Mouse (Mus musculus) forebrain, embryonic 15.5 days (tissue): ENCODE results near the gene Wdr64. TPM values are rescaled to one million over a fixed set of nuclear protein-coding genes. Genes with fewer than 3 reads are reported as not detected.

Source experiments
- ATAC-seq: fragments of 200-750 bp; cut with Nextera tagmentation; replicated peaks from 2 replicates; pipeline ENCODE4 v1.8.0; 2017; ENCODE audit warnings: mild to moderate bottlenecking, moderate TSS enrichment, moderate library complexity
- H3K27ac ChIP-seq: fragments of 300-500 bp; sonication (generic); replicated peaks from 2 replicates; pipeline ENCODE4 v1.5.1; 2015; ENCODE audit warnings: mild to moderate bottlenecking, inconsistent platforms
- H3K27me3 ChIP-seq: fragments of 300-500 bp; sonication (generic); 2 replicates; pipeline ENCODE4 v1.6.1; 2015; ENCODE audit warnings: inconsistent platforms
- H3K36me3 ChIP-seq: fragments of 300-500 bp; sonication (generic); 2 replicates; pipeline ENCODE4 v1.6.1; 2015; ENCODE audit warnings: mild to moderate bottlenecking, inconsistent platforms
- H3K4me1 ChIP-seq: fragments of 300-500 bp; sonication (generic); 2 replicates; pipeline ENCODE4 v1.6.1; 2015; ENCODE audit warnings: inconsistent platforms
- H3K4me2 ChIP-seq: fragments of 300-500 bp; sonication (generic); replicated peaks from 2 replicates; pipeline ENCODE4 v1.6.1; 2015; ENCODE audit warnings: mild to moderate bottlenecking, inconsistent platforms
- H3K4me3 ChIP-seq: fragments of 300-500 bp; sonication (generic); 2 replicates; pipeline ENCODE4 v1.5.1; 2015; ENCODE audit warnings: mild to moderate bottlenecking, inconsistent platforms
- H3K9ac ChIP-seq: fragments of 300-500 bp; sonication (generic); replicated peaks from 2 replicates; pipeline ENCODE4 v1.6.1; 2015; ENCODE audit warnings: mild to moderate bottlenecking, inconsistent platforms
- H3K9me3 ChIP-seq: fragments of 300-500 bp; sonication (generic); 2 replicates; pipeline ENCODE4 v1.6.1; 2016; ENCODE audit warnings: inconsistent platforms
- whole genome bisulfite sequencing: fragments of 180-500 bp; shearing (Covaris S2); methylation state at CpG from one replicate; pipeline ENCODE4 v1.1.7; 2015; ENCODE audit warnings: mixed read lengths; 5-methylcytosine and 5-hydroxymethylcytosine counted together
- polyA plus RNA-seq: library from polyadenylated mRNA; unstranded; fragments of >200 nt; fragmentation: Nextera tagmentation; extraction: Ambion mirVana; gene quantifications from 2 replicates; pipeline ENCODE4 v1.2.1, GENCODE M21; 2015

Gene Wdr64
- polyA plus RNA-seq, 1 experiment from 2014 or later: not detected

DNA sequence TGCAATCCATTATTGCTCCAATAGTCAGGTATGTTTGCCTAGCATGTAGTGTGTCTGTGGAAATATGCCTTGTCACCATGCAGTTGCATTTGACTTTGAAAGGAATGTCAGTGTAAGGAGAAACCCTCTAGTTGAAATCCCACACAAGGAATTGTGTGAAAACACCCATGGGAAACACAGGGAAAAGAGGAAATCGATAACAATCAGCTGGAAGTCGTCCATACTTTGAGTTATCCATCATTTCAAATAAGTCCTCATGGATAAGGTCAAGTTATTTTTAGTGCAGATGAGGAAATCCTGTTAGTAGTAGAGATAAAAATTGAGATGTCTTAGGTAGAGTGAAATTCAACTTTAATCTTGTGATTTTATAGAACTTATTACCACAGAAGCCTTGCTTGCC lies 96.3 kb downstream of the Wdr64 start:
- H3K27me3 ChIP-seq: no peaks in the 10 kb centered on the region
- no peak overlapping the region for H3K9ac ChIP-seq
- no peaks in the 10 kb centered on the region for H3K9me3 ChIP-seq
- no peak overlapping the region for H3K4me2 ChIP-seq
- WGBS: 90% methylated on average over 2 of the region's 2 CpGs
- H3K27ac ChIP-seq: no peak overlapping the region
- no peak overlapping the region for H3K4me3 ChIP-seq
- H3K36me3 ChIP-seq: no peaks in the 10 kb centered on the region
- no peak for ATAC-seq
- H3K4me1 ChIP-seq: no peaks in the 10 kb centered on the region

DNA sequence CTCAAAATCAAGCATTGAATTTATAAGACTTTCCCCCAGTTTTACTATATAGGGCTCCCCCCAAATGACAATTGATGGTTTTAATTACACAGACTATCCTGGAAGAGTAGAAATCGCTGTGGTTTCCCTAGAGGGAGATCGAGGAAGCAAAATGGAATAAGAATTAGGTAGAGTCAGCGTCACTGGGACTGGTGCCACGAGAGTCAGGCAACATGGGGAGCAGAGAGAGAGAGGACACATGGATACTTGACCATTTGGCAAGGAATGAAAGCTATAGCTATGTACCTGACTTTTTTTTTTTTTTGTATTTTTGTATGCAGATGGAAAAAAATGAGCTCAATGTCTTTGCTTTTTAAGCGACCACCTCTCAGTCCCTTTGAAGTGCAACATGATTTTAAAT lies 110.0 kb downstream of the Wdr64 start:
- H3K4me3 ChIP-seq: no peak overlapping the region

DNA sequence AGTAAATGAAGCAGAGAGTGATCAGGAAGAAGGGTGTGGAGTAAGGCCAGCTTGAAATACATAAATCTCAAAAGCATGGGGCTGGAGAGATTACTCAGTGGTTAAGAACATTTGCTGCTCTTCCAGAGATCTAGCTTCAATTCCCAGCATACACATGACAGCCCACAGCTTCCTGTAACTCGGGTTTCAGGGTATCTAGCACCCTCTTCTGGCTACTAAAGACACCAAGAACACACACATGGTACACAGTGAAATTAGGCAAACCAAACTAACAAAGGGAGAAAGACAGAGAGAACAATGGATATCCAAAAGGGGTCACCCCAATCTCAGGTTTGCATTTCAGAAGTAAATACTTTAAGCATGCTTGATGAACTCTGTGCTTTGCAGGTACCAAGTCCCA lies 113.2 kb downstream of the Wdr64 start:
- no peak overlapping the region for H3K27ac ChIP-seq
- no peaks in the 10 kb centered on the region for H3K9me3 ChIP-seq
- no peak overlapping the region for H3K9ac ChIP-seq
- H3K4me3 ChIP-seq: no peak overlapping the region
- no peaks in the 10 kb centered on the region for H3K36me3 ChIP-seq
- H3K27me3 ChIP-seq: no peaks in the 10 kb centered on the region
- 30% methylated on average over 1 of the region's 1 CpGs for WGBS
- no peak overlapping the region for H3K4me2 ChIP-seq
- H3K4me1 ChIP-seq: no peaks in the 10 kb centered on the region
- no peak for ATAC-seq

More for the DNA sequence above, 110.0 kb downstream of the Wdr64 start:
- no peaks in the 10 kb centered on the region for H3K4me1 ChIP-seq
- H3K27me3 ChIP-seq: no peaks in the 10 kb centered on the region
- no peaks in the 10 kb centered on the region for H3K9me3 ChIP-seq
- 75% methylated on average over 5 of the region's 5 CpGs for WGBS
- H3K36me3 ChIP-seq: no peaks in the 10 kb centered on the region
- no peak for ATAC-seq
- no peak overlapping the region for H3K27ac ChIP-seq
- no peak overlapping the region for H3K9ac ChIP-seq
- H3K4me2 ChIP-seq: no peak overlapping the region

DNA sequence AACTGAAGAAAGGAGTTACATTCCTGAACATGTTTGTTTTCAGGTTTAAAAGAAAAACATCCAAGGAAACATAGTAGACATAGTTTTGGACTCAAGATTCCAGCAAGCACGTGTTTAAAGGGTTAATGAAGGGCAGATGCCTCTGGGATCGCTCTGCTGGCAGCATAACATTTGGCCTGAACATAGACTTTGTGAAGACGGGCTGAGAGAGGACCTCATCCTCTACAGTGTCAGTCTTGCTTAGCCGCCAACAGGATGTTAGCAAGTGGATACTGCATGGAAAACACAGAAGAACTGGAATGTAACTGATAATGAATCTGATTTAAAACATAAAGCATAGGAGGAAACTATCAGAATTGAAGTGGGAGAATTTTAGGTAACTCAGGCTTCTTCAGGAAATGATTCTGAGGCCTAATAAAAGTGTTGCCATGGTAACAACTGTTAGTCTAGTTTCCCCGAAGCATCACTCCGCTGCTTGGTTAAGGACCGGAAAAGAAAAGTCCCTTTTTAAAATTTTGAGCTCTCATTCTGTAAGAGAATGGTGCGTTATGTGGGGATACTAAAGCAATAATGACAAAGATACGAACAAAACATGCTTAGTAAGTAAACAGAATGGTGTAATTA lies 125.5 kb downstream of the Wdr64 start:
- Histone ChIP-seq H3K36me3 (no peaks in the 10 kb centered on the region), H3K4me1 (no peaks in the 10 kb centered on the region), H3K4me3 (no peak overlapping the region), H3K27ac (no peak overlapping the region), H3K4me2 (no peak overlapping the region), H3K9me3 (no peaks in the 10 kb centered on the region), H3K27me3 (no peaks in the 10 kb centered on the region), H3K9ac (no peak overlapping the region)
- ATAC-seq: no peak
- 62% methylated on average over 9 of the region's 9 CpGs for WGBS

DNA sequence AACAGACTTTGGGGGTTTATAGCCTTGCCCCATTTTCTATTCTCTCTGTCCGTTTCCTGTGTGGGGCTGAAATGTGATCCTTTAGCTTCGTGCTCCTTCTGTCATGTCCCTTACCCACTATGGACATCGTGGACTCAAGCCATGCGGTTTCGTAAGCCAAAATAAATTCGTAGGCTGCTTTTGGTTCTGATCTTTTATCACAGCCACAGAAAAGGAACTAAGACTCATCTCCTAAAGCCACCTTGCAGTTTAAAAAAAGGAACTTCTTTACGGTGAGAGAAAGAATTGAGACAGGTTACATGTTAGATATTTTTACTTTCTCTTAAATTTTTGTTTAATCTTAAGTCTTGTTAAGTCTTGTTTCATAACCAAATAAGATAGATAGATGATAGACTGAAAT lies 130.1 kb downstream of the Wdr64 start:
- no peaks in the 10 kb centered on the region for H3K4me1 ChIP-seq
- 89% methylated on average over 7 of the region's 7 CpGs for WGBS

DNA sequence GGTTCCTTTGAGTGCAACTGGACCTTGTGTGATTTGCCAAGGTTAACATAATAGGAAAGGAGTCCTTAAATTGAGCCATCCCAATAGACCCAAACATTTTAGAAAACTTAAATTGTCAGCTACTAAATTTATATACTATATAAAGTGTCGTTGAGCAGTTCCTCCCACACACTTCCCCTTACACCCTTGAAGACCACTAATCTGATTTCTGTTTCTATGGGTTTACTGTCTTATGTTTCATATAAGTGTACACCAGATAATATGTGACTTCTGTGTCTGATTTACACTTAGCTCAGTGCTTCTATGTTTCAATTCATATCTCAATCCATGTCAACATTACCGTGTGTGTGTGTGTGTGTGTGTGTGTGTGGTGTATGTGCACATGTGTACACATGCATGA lies 130.8 kb downstream of the Wdr64 start:
- H3K4me3 ChIP-seq: no peak overlapping the region
- ATAC-seq: no peak
- H3K4me1 ChIP-seq: no peaks in the 10 kb centered on the region
- no peaks in the 10 kb centered on the region for H3K36me3 ChIP-seq
- whole genome bisulfite sequencing: 97% methylated on average over 2 of the region's 2 CpGs
- no peaks in the 10 kb centered on the region for H3K27me3 ChIP-seq
- H3K9ac ChIP-seq: no peak overlapping the region
- no peak overlapping the region for H3K4me2 ChIP-seq
- no peak overlapping the region for H3K27ac ChIP-seq
- no peaks in the 10 kb centered on the region for H3K9me3 ChIP-seq

More for the DNA sequence above, 130.1 kb downstream of the Wdr64 start:
- Histone ChIP-seq H3K4me3 (no peak overlapping the region), H3K9me3 (no peaks in the 10 kb centered on the region), H3K36me3 (no peaks in the 10 kb centered on the region), H3K9ac (no peak overlapping the region), H3K4me2 (no peak overlapping the region), H3K27me3 (no peaks in the 10 kb centered on the region), H3K27ac (no peak overlapping the region)
- no peak for ATAC-seq

DNA sequence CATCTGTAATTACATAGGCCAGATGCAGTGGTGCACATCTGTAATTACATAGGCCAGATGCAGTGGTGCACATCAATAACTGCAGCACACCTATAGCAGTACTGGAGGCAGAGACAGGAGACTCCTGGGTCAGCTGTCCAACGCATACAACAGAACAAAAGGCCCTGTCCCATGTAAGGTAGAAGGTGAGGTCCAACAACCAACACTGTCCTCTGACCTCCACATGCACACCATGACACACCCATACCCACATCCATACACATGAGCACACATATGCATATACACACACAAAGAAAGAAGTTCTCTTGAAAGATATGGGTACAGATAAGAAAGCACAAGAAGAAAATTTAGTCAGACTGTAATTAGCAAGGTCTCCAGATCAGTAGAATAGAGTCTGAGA lies 157.1 kb downstream of the Wdr64 start:
- 74% methylated on average over 1 of the region's 1 CpGs for WGBS
- Histone ChIP-seq H3K36me3 (no peaks in the 10 kb centered on the region), H3K4me1 (no peaks in the 10 kb centered on the region), H3K9ac (no peak overlapping the region), H3K27ac (no peak overlapping the region), H3K4me3 (no peak overlapping the region), H3K9me3 (no peaks in the 10 kb centered on the region), H3K27me3 (no peaks in the 10 kb centered on the region), H3K4me2 (no peak overlapping the region)
- no peak for ATAC-seq

Other genes with a start within 250 kb of the Wdr64 start
- gene Rgs7, start 206.1 kb upstream of the Wdr64 start, polyA plus RNA-seq: 16.8 and 18.9 TPM in 2 replicates
- not detected in 2 replicates for gene Kmo, start 78.2 kb upstream of the Wdr64 start, polyA plus RNA-seq
- gene Fh1, start 73.0 kb upstream of the Wdr64 start, polyA plus RNA-seq: 67.6 and 71.0 TPM in 2 replicates
- 3.8 and 4.3 TPM in 2 replicates for gene Opn3, start 5.8 kb upstream of the Wdr64 start, polyA plus RNA-seq
- 2.0 and 2.4 TPM in 2 replicates for gene Chml, start 5.7 kb upstream of the Wdr64 start, polyA plus RNA-seq
- gene Exo1, start 182.0 kb downstream of the Wdr64 start, polyA plus RNA-seq: 22.7 and 29.9 TPM in 2 replicates
- not detected in 2 replicates for gene Gm38100, start 221.7 kb downstream of the Wdr64 start, polyA plus RNA-seq